ENCODE assay signal across 31 mouse cellular contexts in genomic region chr6:142424976-142425375, GRCm38 (mm10). TPM values are rescaled to one million over a fixed set of nuclear protein-coding genes. Genes with fewer than 3 reads are reported as not detected.
"Had no signal": no experiment of that assay in that cellular context is flagged by ENCODE, and none has a peak within 500 bp of the region (broad histone marks: within the 10 kb centered on the region; RNA-seq: fewer than 3 reads in every experiment).

No protein-coding gene starts in this region.

- H3K4me3 ChIP-seq: gastrocnemius, adult 2 months; heart, adult 2 months; heart, embryonic 12.5 days; hindbrain, embryonic 10.5 days; hindbrain, embryonic 12.5 days; intestine, embryonic 15.5 days; kidney, embryonic 15.5 days; layer of hippocampus, adult 2 months; left cerebral cortex, adult 2 months; limb, embryonic 10.5 days; limb, embryonic 12.5 days; liver, embryonic 13.5 days had no signal

- H3K4me1 ChIP-seq: heart, embryonic 12.5 days; hindbrain, embryonic 10.5 days; hindbrain, embryonic 12.5 days; intestine, embryonic 15.5 days; kidney, embryonic 15.5 days; limb, embryonic 10.5 days; limb, embryonic 12.5 days; liver, embryonic 13.5 days had no signal

- H3K27me3 ChIP-seq: heart, embryonic 12.5 days; hindbrain, embryonic 12.5 days; intestine, embryonic 15.5 days; kidney, embryonic 15.5 days; limb, embryonic 12.5 days; liver, embryonic 13.5 days had no signal

- H3K4me2 ChIP-seq: heart, embryonic 12.5 days; hindbrain, embryonic 12.5 days; hindbrain, embryonic 14.5 days; intestine, embryonic 15.5 days; kidney, embryonic 15.5 days; limb, embryonic 12.5 days; liver, embryonic 11.5 days; liver, embryonic 13.5 days had no signal

- H3K36me3 ChIP-seq: heart, embryonic 12.5 days; hindbrain, embryonic 10.5 days; hindbrain, embryonic 12.5 days; intestine, embryonic 15.5 days; kidney, embryonic 15.5 days; limb, embryonic 10.5 days; limb, embryonic 12.5 days; liver, embryonic 13.5 days had no signal

- DNase-seq: gastrocnemius, adult 2 months; gastrocnemius, postnatal 14 days; gastrocnemius, postnatal 36 days; heart, adult 11 months; heart, adult 2 months; heart, postnatal 10 days; heart, postnatal 4 days; kidney, adult 18-20 months; kidney, adult 9 months; kidney, postnatal 14 days; kidney, postnatal 36 days; liver; liver, embryonic 13.5 days had no signal

- H3K27ac ChIP-seq: gastrocnemius, adult 2 months; heart, adult 2 months; hindbrain, embryonic 10.5 days; hindbrain, embryonic 12.5 days; hindbrain, embryonic 14.5 days; intestine, embryonic 15.5 days; kidney, embryonic 15.5 days; kidney, postnatal 0 days; layer of hippocampus, adult 2 months; left cerebral cortex, adult 2 months; limb, embryonic 10.5 days; limb, embryonic 12.5 days; liver, embryonic 13.5 days had no signal

- H3K9me3 ChIP-seq: heart, embryonic 12.5 days; hindbrain, embryonic 10.5 days; hindbrain, embryonic 12.5 days; intestine, embryonic 15.5 days; kidney, embryonic 15.5 days; limb, embryonic 10.5 days; limb, embryonic 12.5 days; liver, embryonic 13.5 days had no signal

- H3K9ac ChIP-seq: heart, embryonic 12.5 days; hindbrain, embryonic 12.5 days; hindbrain, embryonic 14.5 days; intestine, embryonic 15.5 days; kidney, embryonic 15.5 days; limb, embryonic 12.5 days; liver, embryonic 13.5 days had no signal

- ATAC-seq: hindbrain, embryonic 16.5 days; inflammation-experienced regulatory T-cells, adult 6 months; intestine, embryonic 15.5 days; intestine, postnatal 0 days had no signal

RNA-seq across cellular contexts. Expression of gene Spx, which starts 11.7 kb away (rescaled TPM):
- polyA plus RNA-seq: heart, embryonic 14.5 days; heart, embryonic 16.5 days; intestine, postnatal 0 days had no signal

RNA-seq across cellular contexts. Expression of gene Gys2, which starts 47.9 kb away (rescaled TPM):
- polyA plus RNA-seq: heart, embryonic 14.5 days; hindbrain, embryonic 12.5 days; inflammation-experienced regulatory T-cells, adult 6 months; intestine, postnatal 0 days; kidney, postnatal 0 days; limb, embryonic 10.5 days; limb, embryonic 12.5 days; limb, embryonic 14.5 days had no signal
